Mouse (Mus musculus): Measurements from ENCODE around the gene Wdr74. TPM values are rescaled to one million over a fixed set of nuclear protein-coding genes. Genes with fewer than 3 reads are reported as not detected.

Wdr74 gene
- total and polyA plus RNA-seq, 3 experiments, result 15.7 to 19.2 (median 18.7) TPM

DNA sequence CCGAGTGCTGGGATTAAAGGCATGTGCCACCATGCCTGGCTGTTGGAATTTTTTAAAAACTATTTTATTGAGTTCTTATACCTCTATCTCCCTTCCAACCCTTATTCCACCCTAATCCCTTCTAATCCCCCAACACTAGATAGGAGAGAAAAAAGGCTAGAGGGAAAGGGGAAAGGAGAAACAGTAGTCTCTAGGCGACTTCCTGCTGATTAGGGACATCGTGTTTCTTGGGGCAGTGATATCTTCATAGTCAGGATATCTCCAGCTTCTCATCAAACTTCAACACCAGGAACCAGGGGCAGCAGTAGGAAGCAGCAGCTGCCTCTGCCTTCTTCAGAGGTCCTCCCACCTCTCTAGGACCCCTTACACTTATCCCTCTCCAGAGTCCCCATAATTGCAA is 1.3 kb upstream of the Wdr74 start:
- H3K27ac ChIP-seq, result no peak overlapping the region
- no peaks in the 10 kb centered on the region for H3K4me1 ChIP-seq (ENCODE audit: control insufficient read depth, insufficient read depth, low read length)
- WGBS, result 52% methylated on average over 3 of the region's 3 CpGs
- no peaks in the 10 kb centered on the region for H3K79me2 ChIP-seq (replicated peaks; ENCODE audit: control insufficient read depth, insufficient read depth, low read length)
- DNase-seq, result no peak
- intact Hi-C loops (cut with DNase I), result no loop called here
- TF ChIP-seq EP300 (IDR thresholded peaks at IDR 0.05; ENCODE audit: insufficient read depth, low read depth, low read length) (no peak), CTCF (IDR thresholded peaks at IDR 0.05) (no peak), POLR2A (IDR thresholded peaks at IDR 0.05; ENCODE audit: insufficient read depth, low read depth, low read length) (no peak)
- no peak overlapping the region for H3K9ac ChIP-seq (ENCODE audit: low read depth, low read length)
- H3K4me3 ChIP-seq, result no peak overlapping the region
- no peaks in the 10 kb centered on the region for H3K27me3 ChIP-seq (ENCODE audit: control insufficient read depth, insufficient read depth, low read length)
- H3K36me3 ChIP-seq (ENCODE audit: control insufficient read depth, insufficient read depth, low read length), result no peaks in the 10 kb centered on the region

DNA sequence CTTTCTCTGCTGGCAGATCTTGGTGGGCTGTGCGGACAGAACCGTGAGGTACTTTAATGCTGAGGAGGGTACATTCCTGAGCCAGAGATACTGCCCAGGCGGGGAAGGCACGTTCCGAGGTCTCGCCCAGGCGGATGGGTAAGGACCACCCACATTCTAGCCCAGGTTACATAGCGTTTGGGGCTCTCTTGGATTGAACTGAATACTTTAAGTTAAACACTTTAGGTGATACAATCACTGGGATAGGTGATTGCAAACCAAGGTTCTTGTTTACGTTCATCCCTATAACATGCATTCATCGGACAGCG is 487 bp downstream of the Wdr74 start:
- peak overlapping the region; percentile 65 for H3K9ac ChIP-seq (ENCODE audit: low read depth, low read length)
- no peak for DNase-seq
- H3K36me3 ChIP-seq (ENCODE audit: control insufficient read depth, insufficient read depth, low read length), result no peaks in the 10 kb centered on the region
- peak overlapping the region; percentile 59 for H3K4me3 ChIP-seq
- peak overlapping the region; percentile 88 for H3K27ac ChIP-seq
- intact Hi-C loops (cut with DNase I), result no loop called here
- TF ChIP-seq EP300 (IDR thresholded peaks at IDR 0.05; ENCODE audit: insufficient read depth, low read depth, low read length) (no peak), CTCF (IDR thresholded peaks at IDR 0.05) (no peak), POLR2A (IDR thresholded peaks at IDR 0.05; ENCODE audit: insufficient read depth, low read depth, low read length) (no peak)
- WGBS, result 2% methylated on average over 11 of the region's 11 CpGs
- H3K27me3 ChIP-seq (ENCODE audit: control insufficient read depth, insufficient read depth, low read length), result no peaks in the 10 kb centered on the region
- H3K79me2 ChIP-seq (replicated peaks; ENCODE audit: control insufficient read depth, insufficient read depth, low read length), result no peaks in the 10 kb centered on the region
- peaks cover 2% of the 10 kb centered on the region; the same call in 1 of the 2 replicates for H3K4me1 ChIP-seq (ENCODE audit: control insufficient read depth, insufficient read depth, low read length)

DNA sequence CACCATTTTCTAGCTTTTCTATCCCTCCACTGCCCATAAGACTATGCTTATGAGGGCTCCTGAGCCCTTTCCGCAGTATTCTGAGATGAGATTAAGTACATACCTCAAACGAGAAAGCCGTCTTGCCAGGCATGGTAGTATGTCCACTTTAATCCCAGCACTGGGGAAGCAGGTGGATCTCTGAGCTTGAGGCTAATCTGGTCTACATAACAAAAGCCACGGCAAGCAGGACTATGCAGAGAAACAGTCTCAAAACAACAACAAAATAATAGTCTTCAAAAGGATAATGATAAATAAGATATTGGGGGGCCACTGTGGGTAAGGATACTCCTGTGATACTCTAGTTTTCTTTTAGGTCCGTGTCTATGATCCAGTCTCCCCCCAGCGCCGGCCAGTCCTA is 3.3 kb downstream of the Wdr74 start:
- Histone ChIP-seq H3K36me3 (ENCODE audit: control insufficient read depth, insufficient read depth, low read length) (peaks cover 12% of the 10 kb centered on the region), H3K27me3 (ENCODE audit: control insufficient read depth, insufficient read depth, low read length) (no peaks in the 10 kb centered on the region), H3K79me2 (replicated peaks; ENCODE audit: control insufficient read depth, insufficient read depth, low read length) (peaks cover 3% of the 10 kb centered on the region), H3K4me1 (ENCODE audit: control insufficient read depth, insufficient read depth, low read length) (peaks cover 5% of the 10 kb centered on the region), H3K27ac (no peak overlapping the region), H3K9ac (ENCODE audit: low read depth, low read length) (no peak overlapping the region), H3K4me3 (no peak overlapping the region)
- DNase-seq, result no peak
- TF ChIP-seq CTCF (IDR thresholded peaks at IDR 0.05) (no peak), EP300 (IDR thresholded peaks at IDR 0.05; ENCODE audit: insufficient read depth, low read depth, low read length) (no peak), POLR2A (IDR thresholded peaks at IDR 0.05; ENCODE audit: insufficient read depth, low read depth, low read length) (no peak)
- 89% methylated on average over 7 of the region's 7 CpGs for WGBS
- intact Hi-C loops (cut with DNase I), result no loop called here

DNA sequence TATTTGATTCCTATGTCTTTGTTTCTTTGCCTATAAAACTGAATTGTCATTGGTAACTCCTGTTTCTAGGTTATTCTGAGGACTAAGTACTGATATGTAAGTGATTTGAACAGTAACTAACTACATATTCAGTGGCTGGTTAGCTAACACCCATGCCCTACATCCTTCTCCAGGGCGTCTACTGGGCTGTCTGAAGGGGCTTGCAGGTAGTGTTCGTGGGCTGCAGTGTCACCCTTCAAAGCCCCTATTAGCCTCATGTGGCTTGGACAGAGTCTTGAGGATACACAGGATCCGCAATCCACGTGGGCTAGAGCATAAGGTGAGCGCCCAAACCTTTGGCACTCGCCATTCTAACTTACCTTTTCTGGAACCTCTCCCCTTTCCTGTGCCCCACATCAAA is 4.0 kb downstream of the Wdr74 start:
- Histone ChIP-seq H3K4me1 (ENCODE audit: control insufficient read depth, insufficient read depth, low read length) (peaks cover 5% of the 10 kb centered on the region), H3K36me3 (ENCODE audit: control insufficient read depth, insufficient read depth, low read length) (peaks cover 12% of the 10 kb centered on the region), H3K4me3 (no peak overlapping the region), H3K27ac (no peak overlapping the region), H3K79me2 (replicated peaks; ENCODE audit: control insufficient read depth, insufficient read depth, low read length) (peaks cover 3% of the 10 kb centered on the region), H3K9ac (ENCODE audit: low read depth, low read length) (no peak overlapping the region), H3K27me3 (ENCODE audit: control insufficient read depth, insufficient read depth, low read length) (no peaks in the 10 kb centered on the region)
- intact Hi-C loops (cut with DNase I), result loop anchor here (5.0 kb wide), 1 partner anchor 78 kb away; the partner anchor contains the start of gene Ttc9c
- DNase-seq, result no peak
- 95% methylated on average over 6 of the region's 6 CpGs for WGBS
- no peak for TF ChIP-seq POLR2A (IDR thresholded peaks at IDR 0.05; ENCODE audit: insufficient read depth, low read depth, low read length)
- no peak for TF ChIP-seq EP300 (IDR thresholded peaks at IDR 0.05; ENCODE audit: insufficient read depth, low read depth, low read length)
- TF ChIP-seq CTCF (IDR thresholded peaks at IDR 0.05), result no peak

DNA sequence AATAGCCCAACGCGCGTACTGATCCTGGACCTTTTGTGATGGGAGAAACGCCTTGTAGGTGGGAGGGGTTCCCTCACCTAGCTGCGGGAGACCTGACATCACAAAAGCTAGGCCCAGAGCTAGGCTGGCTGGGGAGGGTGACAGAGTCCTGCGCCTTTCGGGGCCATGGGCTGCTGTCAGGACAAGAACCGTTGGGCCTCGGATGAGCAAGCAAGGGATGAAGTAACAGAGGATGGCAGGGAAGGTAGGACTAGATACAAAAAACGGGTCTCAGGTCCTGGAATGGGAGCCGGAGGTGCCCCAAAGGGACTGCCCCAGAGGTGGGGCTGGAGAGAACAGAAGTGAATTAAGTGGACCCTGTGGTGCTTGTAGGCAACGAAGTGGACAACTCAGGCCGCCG is 5.0 kb downstream of the Wdr74 start, which contains the start of gene 1700092M07Rik:
Gene 1700092M07Rik, plus strand, starts transcription at position 116 of the 400 bp plus-strand sequence.
- intact Hi-C loops (cut with DNase I), result loop anchor here (1.0 to 5.0 kb wide), 2 partner anchors 16 to 77 kb away; partner anchors contain the start of gene Ttc9c
- peaks cover 18% of the 10 kb centered on the region for H3K36me3 ChIP-seq (ENCODE audit: control insufficient read depth, insufficient read depth, low read length)
- H3K4me3 ChIP-seq, result peak within 1 kb of the TSS; percentile 99
- TF ChIP-seq POLR2A (IDR thresholded peaks at IDR 0.05; ENCODE audit: insufficient read depth, low read depth, low read length) (no peak), EP300 (IDR thresholded peaks at IDR 0.05; ENCODE audit: insufficient read depth, low read depth, low read length) (no peak), CTCF (IDR thresholded peaks at IDR 0.05) (no peak)
- DNase-seq, result peak in 1 of 2 experiments; percentile 26
- peaks cover 3% of the 10 kb centered on the region for H3K79me2 ChIP-seq (replicated peaks; ENCODE audit: control insufficient read depth, insufficient read depth, low read length)
- peaks cover 5% of the 10 kb centered on the region for H3K4me1 ChIP-seq (ENCODE audit: control insufficient read depth, insufficient read depth, low read length)
- peak within 1 kb of the TSS; percentile 97 for H3K27ac ChIP-seq
- no peaks in the 10 kb centered on the region for H3K27me3 ChIP-seq (ENCODE audit: control insufficient read depth, insufficient read depth, low read length)
- H3K9ac ChIP-seq (ENCODE audit: low read depth, low read length), result peak within 1 kb of the TSS; percentile 83
- WGBS, result 66% methylated on average over 14 of the region's 14 CpGs

DNA sequence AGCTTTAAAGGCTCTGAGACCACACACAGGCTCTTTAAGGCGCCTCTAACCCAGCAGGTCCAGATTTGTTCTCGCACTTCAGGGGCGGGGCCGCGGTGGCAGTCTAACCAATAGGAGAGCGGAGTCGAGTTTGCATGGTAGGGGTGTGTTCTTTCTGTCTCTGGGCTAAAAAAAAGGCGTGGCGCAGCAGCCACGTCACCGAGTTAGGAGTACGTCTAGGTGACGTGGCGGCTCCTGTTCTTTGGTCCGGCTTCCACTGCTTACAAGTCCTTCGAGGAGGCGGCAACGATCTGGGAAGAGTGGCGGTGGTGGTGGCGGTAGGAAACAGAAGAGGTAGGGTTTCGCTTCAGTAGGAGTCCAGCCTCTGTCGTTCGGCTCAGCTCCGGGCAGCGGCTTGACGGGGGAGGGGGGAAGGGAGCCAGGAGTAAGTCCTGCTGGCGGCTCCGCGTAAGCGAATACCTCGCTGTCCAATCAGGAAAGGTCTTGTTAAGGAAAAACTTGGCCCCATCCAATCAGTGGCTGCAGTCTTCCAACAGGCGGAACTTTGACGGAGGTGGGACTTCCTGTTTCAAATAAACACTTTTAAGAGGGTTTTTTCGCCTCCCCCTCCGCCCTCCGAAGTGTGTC is 5.7 kb downstream of the Wdr74 start, which contains the start of gene Stx5a:
Gene Stx5a, plus strand, starts transcription at position 171 of the 627 bp plus-strand sequence.
- H3K4me3 ChIP-seq, result peak within 1 kb of the TSS; percentile 99
- H3K79me2 ChIP-seq (replicated peaks; ENCODE audit: control insufficient read depth, insufficient read depth, low read length), result peaks cover 3% of the 10 kb centered on the region
- H3K36me3 ChIP-seq (ENCODE audit: control insufficient read depth, insufficient read depth, low read length), result peaks cover 21% of the 10 kb centered on the region
- TF ChIP-seq POLR2A (IDR thresholded peaks at IDR 0.05; ENCODE audit: insufficient read depth, low read depth, low read length) (peak; percentile 82), CTCF (IDR thresholded peaks at IDR 0.05) (peak; percentile 45), EP300 (IDR thresholded peaks at IDR 0.05; ENCODE audit: insufficient read depth, low read depth, low read length) (peak; percentile 11; the same call in 1 of the 2 replicates)
- H3K27me3 ChIP-seq (ENCODE audit: control insufficient read depth, insufficient read depth, low read length), result no peaks in the 10 kb centered on the region
- intact Hi-C loops (cut with DNase I), result loop anchor here (1.0 to 5.0 kb wide), 2 partner anchors 15 to 76 kb away; partner anchors contain the start of gene Ttc9c
- peak; percentile 92 to 97 for DNase-seq
- peak within 1 kb of the TSS; percentile 83 for H3K9ac ChIP-seq (ENCODE audit: low read depth, low read length)
- WGBS, result under 1% methylated on average over 36 of the region's 36 CpGs
- H3K27ac ChIP-seq, result peak within 1 kb of the TSS; percentile 97
- peaks cover 5% of the 10 kb centered on the region for H3K4me1 ChIP-seq (ENCODE audit: control insufficient read depth, insufficient read depth, low read length)
